Mouse (Mus musculus): ENCODE results near the gene Diablo. TPM values are rescaled to one million over a fixed set of nuclear protein-coding genes. Genes with fewer than 3 reads are reported as not detected.
A peak's percentile ranks its signal among the peaks of the same experiment; 100 is the strongest.

Diablo gene
- polyA plus RNA-seq, 1 experiment, result 6.6 TPM

GRCm38 (mm10) chr5:123514871-123515270, 9.1 kb downstream of the Diablo start:
- no peak for TF ChIP-seq GATA1 (IDR thresholded peaks at IDR 0.05; ENCODE audit: low read length)

- TF ChIP-seq GATA1 (IDR thresholded peaks at IDR 0.05; ENCODE audit: low read length), result no peak
Measured at GRCm38 (mm10) chr5:123512102-123512501, 11.9 kb downstream of the Diablo start.

GRCm38 (mm10) chr5:123510160-123510559, 13.8 kb downstream of the Diablo start, which contains the start of gene B3gnt4:
TSS of gene B3gnt4 (plus strand) at chr5:123510460.
- no peak for TF ChIP-seq GATA1 (IDR thresholded peaks at IDR 0.05; ENCODE audit: low read length)

- no peak for TF ChIP-seq GATA1 (IDR thresholded peaks at IDR 0.05; ENCODE audit: low read length)
Measured at GRCm38 (mm10) chr5:123508921-123509320, 15.1 kb downstream of the Diablo start.

- TF ChIP-seq GATA1 (IDR thresholded peaks at IDR 0.05; ENCODE audit: low read length), result no peak
Measured at GRCm38 (mm10) chr5:123507936-123508723, 15.8 kb downstream of the Diablo start.

GRCm38 (mm10) chr5:123501973-123502372, 22.0 kb downstream of the Diablo start:
- TF ChIP-seq GATA1 (IDR thresholded peaks at IDR 0.05; ENCODE audit: low read length), result no peak

- TF ChIP-seq GATA1 (IDR thresholded peaks at IDR 0.05; ENCODE audit: low read length), result no peak
Measured at GRCm38 (mm10) chr5:123499717-123500116, 24.3 kb downstream of the Diablo start.

GRCm38 (mm10) chr5:123489935-123490334, 34.0 kb downstream of the Diablo start:
- TF ChIP-seq GATA1 (IDR thresholded peaks at IDR 0.05; ENCODE audit: low read length), result no peak

- no peak for TF ChIP-seq GATA1 (IDR thresholded peaks at IDR 0.05; ENCODE audit: low read length)
Measured at GRCm38 (mm10) chr5:123489112-123489785, 34.7 kb downstream of the Diablo start, which contains the start of the genes Lrrc43 and Il31. TSS of gene Lrrc43 (plus strand) at chr5:123489305. TSS of gene Il31 (minus strand) at chr5:123489489.

GRCm38 (mm10) chr5:123487659-123488395, 36.1 kb downstream of the Diablo start:
- TF ChIP-seq GATA1 (IDR thresholded peaks at IDR 0.05; ENCODE audit: low read length), result no peak

GRCm38 (mm10) chr5:123473817-123474216, 50.2 kb downstream of the Diablo start:
- TF ChIP-seq GATA1 (IDR thresholded peaks at IDR 0.05; ENCODE audit: low read length), result no peak

GRCm38 (mm10) chr5:123470784-123471400, 53.1 kb downstream of the Diablo start:
- no peak for TF ChIP-seq GATA1 (IDR thresholded peaks at IDR 0.05; ENCODE audit: low read length)

GRCm38 (mm10) chr5:123464638-123465037, 59.3 kb downstream of the Diablo start:
- TF ChIP-seq GATA1 (IDR thresholded peaks at IDR 0.05; ENCODE audit: low read length), result no peak

GRCm38 (mm10) chr5:123461420-123461819, 62.6 kb downstream of the Diablo start:
- TF ChIP-seq GATA1 (IDR thresholded peaks at IDR 0.05; ENCODE audit: low read length), result peak; percentile 26

Other genes starting within 250 kb of the Diablo start
- 47.9 and 49.2 TPM in 2 replicates for gene Bcl7a, start 180.3 kb downstream of the Diablo start, polyA plus RNA-seq (2012)
- gene Mlxip, start 129.4 kb downstream of the Diablo start, polyA plus RNA-seq (2012), result 12.7 and 16.1 TPM in 2 replicates
- not detected in 2 replicates for gene Lrrc43, start 34.9 kb downstream of the Diablo start, polyA plus RNA-seq (2012)
- gene Il31, start 34.7 kb downstream of the Diablo start, polyA plus RNA-seq (2012), result not detected in 2 replicates
- not detected in 2 replicates for gene B3gnt4, start 13.7 kb downstream of the Diablo start, polyA plus RNA-seq (2012)
- gene Gm49027, start 1.3 kb upstream of the Diablo start, polyA plus RNA-seq (2012), result 0.10 and 0.29 TPM in 2 replicates
- 10.1 and 11.2 TPM in 2 replicates for gene Vps33a, start 48.9 kb upstream of the Diablo start, polyA plus RNA-seq (2012)
- 17.4 and 20.2 TPM in 2 replicates for gene Clip1, start 160.4 kb upstream of the Diablo start, polyA plus RNA-seq (2012)
- 98.2 and 122 TPM in 2 replicates for gene Zcchc8, start 196.9 kb upstream of the Diablo start, polyA plus RNA-seq (2012)
- 4.1 and 14.3 TPM in 2 replicates for gene Rsrc2, start 225.2 kb upstream of the Diablo start, polyA plus RNA-seq (2012)
- gene Kntc1, start 225.5 kb upstream of the Diablo start, polyA plus RNA-seq (2012), result 3.4 and 3.5 TPM in 2 replicates